Comparison of ENCODE assay signal across 23 mouse cellular contexts in genomic region chr3:101568627-101569026, GRCm38 (mm10). TPM values are rescaled to one million over a fixed set of nuclear protein-coding genes. Genes with fewer than 3 reads are reported as not detected.
A peak's percentile ranks its signal among the peaks of the same experiment; 100 is the strongest.
DNase-seq lines count a peak whose midpoint lies in the region; ATAC-seq and TF ChIP-seq lines count a peak whose summit lies in the region.
"Had no signal": no experiment of that assay in that cellular context is flagged by ENCODE, and none has a peak within 500 bp of the region (broad histone marks: within the 10 kb centered on the region; RNA-seq: fewer than 3 reads in every experiment).

No protein-coding gene starts in this region.

- TF ChIP-seq EP300 in lung, postnatal 0 days (IDR thresholded peaks at IDR 0.05), result peak; percentile 56

- TF ChIP-seq CTCF in lung, postnatal 0 days (IDR thresholded peaks at IDR 0.05), result no peak

- no peaks in the 10 kb centered on the region for H3K9me3 ChIP-seq in lung, postnatal 0 days (ENCODE audit: low read length)
- H3K9me3 ChIP-seq in neural tube, embryonic 15.5 days (replicated peaks), result no peaks in the 10 kb centered on the region
- H3K9me3 ChIP-seq: embryonic facial prominence, embryonic 12.5 days; forebrain, embryonic 13.5 days; heart, embryonic 13.5 days; hindbrain, embryonic 12.5 days; limb, embryonic 15.5 days; liver, embryonic 15.5 days; midbrain, embryonic 13.5 days; neural tube, embryonic 13.5 days had no signal

- DNase-seq in gastrocnemius, postnatal 25 days, result peak; percentile 38
- DNase-seq in gastrocnemius, postnatal 36 days, result no peak
- peak; percentile 16 for DNase-seq in kidney, adult 11 months
- DNase-seq in kidney, postnatal 36 days, result no peak
- DNase-seq in lung, postnatal 0 days (ENCODE audit: low spot score), result peak; percentile 87
- no peak for DNase-seq in cerebellum, adult 9-10 months
- DNase-seq: adrenal gland, postnatal 14 days; cerebellum, postnatal 10 days; spleen, adult 18-20 months; thymus, postnatal 4 days had no signal

- ATAC-seq in lung, postnatal 0 days, result peak; percentile 93
- ATAC-seq in neural tube, embryonic 15.5 days (ENCODE audit: low FRiP score), result no peak
- ATAC-seq: forebrain, embryonic 13.5 days; inflammation-experienced regulatory T-cells, adult 6 months; midbrain, embryonic 13.5 days had no signal

- H3K4me2 ChIP-seq in lung, postnatal 0 days (replicated peaks; ENCODE audit: low read depth, low read length), result no peak overlapping the region
- H3K4me2 ChIP-seq in neural tube, embryonic 15.5 days, result no peak overlapping the region
- H3K4me2 ChIP-seq: embryonic facial prominence, embryonic 12.5 days; forebrain, embryonic 13.5 days; heart, embryonic 13.5 days; hindbrain, embryonic 12.5 days; kidney, embryonic 15.5 days; limb, embryonic 15.5 days; liver, embryonic 15.5 days; midbrain, embryonic 13.5 days; neural tube, embryonic 13.5 days had no signal

- H3K27me3 ChIP-seq in lung, postnatal 0 days (replicated peaks; ENCODE audit: insufficient read depth, low read length), result no peaks in the 10 kb centered on the region
- H3K27me3 ChIP-seq in neural tube, embryonic 15.5 days (replicated peaks), result no peaks in the 10 kb centered on the region
- H3K27me3 ChIP-seq: CH12.LX; embryonic facial prominence, embryonic 12.5 days; forebrain, embryonic 13.5 days; heart, embryonic 13.5 days; hindbrain, embryonic 12.5 days; kidney, embryonic 15.5 days; limb, embryonic 15.5 days; liver, embryonic 15.5 days; neural tube, embryonic 13.5 days had no signal

- H3K27ac ChIP-seq in lung, postnatal 0 days (ENCODE audit: low read length), result no peak overlapping the region
- no peak overlapping the region for H3K27ac ChIP-seq in neural tube, embryonic 15.5 days (replicated peaks)
- H3K27ac ChIP-seq: embryonic facial prominence, embryonic 12.5 days; forebrain, embryonic 13.5 days; heart, embryonic 13.5 days; hindbrain, embryonic 12.5 days; kidney, embryonic 15.5 days; limb, embryonic 15.5 days; liver, embryonic 15.5 days; midbrain, embryonic 13.5 days; neural tube, embryonic 13.5 days had no signal

- H3K9ac ChIP-seq in lung, postnatal 0 days (replicated peaks; ENCODE audit: low read depth), result no peak overlapping the region
- H3K9ac ChIP-seq in neural tube, embryonic 15.5 days (replicated peaks), result no peak overlapping the region
- H3K9ac ChIP-seq: embryonic facial prominence, embryonic 12.5 days; forebrain, embryonic 13.5 days; heart, embryonic 13.5 days; hindbrain, embryonic 12.5 days; kidney, embryonic 15.5 days; limb, embryonic 15.5 days; liver, embryonic 15.5 days; midbrain, embryonic 13.5 days; neural tube, embryonic 13.5 days had no signal

- H3K36me3 ChIP-seq in lung, postnatal 0 days (ENCODE audit: insufficient read depth, low read length), result no peaks in the 10 kb centered on the region
- no peaks in the 10 kb centered on the region for H3K36me3 ChIP-seq in neural tube, embryonic 15.5 days
- H3K36me3 ChIP-seq: embryonic facial prominence, embryonic 12.5 days; heart, embryonic 13.5 days; hindbrain, embryonic 12.5 days; kidney, embryonic 15.5 days; limb, embryonic 15.5 days; liver, embryonic 15.5 days; midbrain, embryonic 13.5 days; neural tube, embryonic 13.5 days had no signal

- WGBS in lung, postnatal 0 days, result 52% methylated on average over 4 of the region's 4 CpGs
- 82% methylated on average over 4 of the region's 4 CpGs for WGBS in neural tube, embryonic 15.5 days

- H3K4me1 ChIP-seq in lung, postnatal 0 days (ENCODE audit: insufficient read depth, low read depth, low read length), result peaks cover 4% of the 10 kb centered on the region; the same call in 1 of the 2 replicates
- H3K4me1 ChIP-seq in neural tube, embryonic 15.5 days, result peaks cover 22% of the 10 kb centered on the region

- intact Hi-C loops in gastrocnemius, postnatal 36 days (cut with DNase I), result no loop called here

- no peak overlapping the region for H3K4me3 ChIP-seq in lung, postnatal 0 days (ENCODE audit: low read depth, low read length)
- H3K4me3 ChIP-seq in neural tube, embryonic 15.5 days (replicated peaks), result no peak overlapping the region
- H3K4me3 ChIP-seq: embryonic facial prominence, embryonic 12.5 days; erythroblast, embryonic 14.5 days; forebrain, embryonic 13.5 days; heart, embryonic 13.5 days; hindbrain, embryonic 12.5 days; kidney, embryonic 15.5 days; limb, embryonic 15.5 days; liver, embryonic 15.5 days; midbrain, embryonic 13.5 days; neural tube, embryonic 13.5 days had no signal

RNA-seq across cellular contexts. Expression of gene Atp1a1, which starts 35.9 kb away (rescaled TPM):
- total RNA-seq in gastrocnemius, postnatal 25 days (2021), result 10 to 100 TPM; 39.6 to 64.7 TPM
- 10 to 100 TPM; 56.5 to 60.1 TPM for total RNA-seq in gastrocnemius, postnatal 36 days (2021)
- 123 and 136 TPM in 2 replicates for polyA plus RNA-seq in lung, postnatal 0 days (2015; fragmentation: Nextera tagmentation; extraction: Ambion mirVana)
- polyA plus RNA-seq in neural tube, embryonic 15.5 days (2015; fragmentation: Nextera tagmentation; extraction: Ambion mirVana), result 77.2 and 88.7 TPM in 2 replicates

Comparison
In these comparisons a context has a peak if more than half of its experiments do, and no peak if none do; other contexts are left out.
1. DNase-seq: peak in gastrocnemius, postnatal 25 days (single experiment), kidney, adult 11 months (single experiment) and lung, postnatal 0 days (single experiment); none in gastrocnemius, postnatal 36 days (0 of 2), kidney, postnatal 36 days (0 of 2) and cerebellum, adult 9-10 months (single experiment).